Mouse (Mus musculus): ENCODE measurements around the gene Ncam2.

- TF ChIP-seq GATA1 (IDR thresholded peaks at IDR 0.05; ENCODE audit: low read length) (no peak), TAL1 (IDR thresholded peaks at IDR 0.05; ENCODE audit: low read length) (no peak)
Measured at GRCm38 (mm10) chr16:81192607-81193006, 7.9 kb upstream of the Ncam2 start.
